Mouse (Mus musculus) cerebellum, adult 2 months (tissue): ENCODE measurements around the gene Mfap3. TPM values are rescaled to one million over a fixed set of nuclear protein-coding genes. Genes with fewer than 3 reads are reported as not detected.
"Not testable (repeated sequence)": the region's sequence is repeated elsewhere in the genome, so short reads cannot be mapped to it uniquely, and the experiment has no call there.

Experiments used
- DNase-seq, 2 experiments: peaks; one replicate each; pipeline ENCODE4 v3.0.0; 2021
- H3K27ac ChIP-seq: fragments of 200-500 bp; 2 replicates; pipeline ENCODE4 v1.5.1; 2012; ENCODE audit warnings: low read length, control low read depth, inconsistent platforms; ENCODE audit not compliant: insufficient read depth
- H3K27me3 ChIP-seq: fragments of 200-500 bp; 2 replicates; pipeline ENCODE4 v1.6.1; 2012; ENCODE audit warnings: inconsistent platforms, mild to moderate bottlenecking, low read length, moderate library complexity; ENCODE audit not compliant: control insufficient read depth, insufficient read depth
- H3K4me1 ChIP-seq: fragments of 200-500 bp; 2 replicates; pipeline ENCODE4 v1.6.1; 2011; ENCODE audit warnings: low read length; ENCODE audit not compliant: control insufficient read depth, insufficient read depth
- H3K4me3 ChIP-seq: fragments of 200-500 bp; replicated peaks from 2 replicates; pipeline ENCODE3; 2011; ENCODE audit warnings: mild to moderate bottlenecking, low read depth, low read length, control low read depth; ENCODE audit not compliant: insufficient read depth
- CTCF ChIP-seq: fragments of 200-500 bp; IDR thresholded peaks from 2 replicates; pipeline ENCODE4 v1.5.1; 2011; ENCODE audit warnings: low read depth, mild to moderate bottlenecking, control low read depth, low read length, moderate library complexity, borderline replicate concordance; ENCODE audit not compliant: insufficient read depth
- POLR2A ChIP-seq: fragments of 200-500 bp; IDR thresholded peaks from 2 replicates; pipeline ENCODE4 v1.6.1; 2011; ENCODE audit warnings: low read length, control low read depth, borderline replicate concordance; ENCODE audit not compliant: insufficient read depth
- WGBS: fragments of 180-500 bp; shearing (Covaris S2); methylation state at CpG from one replicate; pipeline ENCODE4 v1.1.7; 2018; 5-methylcytosine and 5-hydroxymethylcytosine counted together
- polyA plus RNA-seq: library from polyadenylated mRNA; depleted of rRNA; stranded (reverse); fragments of >200 nt; gene quantifications from 2 replicates; pipeline ENCODE4 v1.2.3, GENCODE M21; 2012

Gene Mfap3
- polyA plus RNA-seq, 1 experiment: 17.3 TPM

DNA sequence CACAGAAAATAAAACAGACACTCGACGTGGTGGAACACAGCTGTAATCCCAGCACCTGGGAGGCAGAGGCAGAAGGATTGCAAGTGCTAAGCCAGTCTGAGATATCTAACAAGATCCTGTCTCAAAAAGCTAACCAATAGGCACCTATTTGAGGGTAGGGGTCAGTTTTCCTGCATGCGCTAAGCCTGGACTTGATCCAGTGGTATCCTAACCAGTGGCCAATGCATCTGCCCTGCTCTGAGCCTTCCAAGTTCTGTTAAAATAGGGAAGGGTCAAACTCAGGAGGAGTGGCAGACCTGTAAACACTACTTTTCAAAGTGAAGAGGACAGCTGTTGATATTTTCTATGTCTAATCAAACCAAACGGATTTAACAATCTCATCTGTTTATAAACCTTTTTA lies 13.8 kb downstream of the Mfap3 start:
- no peak for DNase-seq
- H3K27ac ChIP-seq: no peak overlapping the region
- H3K4me1 ChIP-seq: 0 out of 2 replicates have a peak, but pooled peaks cover 4% of the 10 kb centered on the region
- no peak overlapping the region for H3K4me3 ChIP-seq
- no peak for TF ChIP-seq CTCF
- TF ChIP-seq POLR2A: no peak
- H3K27me3 ChIP-seq: no peaks in the 10 kb centered on the region
- WGBS: 83% methylated on average over 4 of the region's 4 CpGs

DNA sequence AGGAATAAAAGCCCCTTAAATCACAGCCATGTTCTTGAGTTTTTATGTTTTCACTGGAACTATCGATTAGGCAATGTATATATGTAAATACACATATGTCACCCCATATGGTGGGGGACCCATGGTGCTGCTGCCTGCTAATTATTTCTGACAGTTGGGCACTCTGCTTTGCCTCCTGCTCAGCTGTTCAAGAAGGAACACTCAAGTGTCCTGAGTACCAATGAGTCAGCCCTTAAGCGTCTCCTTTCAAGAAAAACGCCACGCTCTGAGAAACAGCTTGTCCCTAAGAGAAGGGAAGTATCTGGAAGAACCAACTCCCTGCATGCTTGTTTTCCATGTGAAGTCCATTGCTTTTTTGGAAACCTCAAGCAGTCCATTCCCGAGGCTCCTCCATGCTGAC lies 17.4 kb downstream of the Mfap3 start:
- no peak overlapping the region for H3K4me3 ChIP-seq
- DNase-seq: no peak
- no peak overlapping the region for H3K27ac ChIP-seq
- H3K4me1 ChIP-seq: 0 out of 2 replicates have a peak, but pooled peaks cover 4% of the 10 kb centered on the region
- WGBS: 78% methylated on average over 5 of the region's 5 CpGs
- no peaks in the 10 kb centered on the region for H3K27me3 ChIP-seq
- TF ChIP-seq CTCF (no peak), POLR2A (no peak)

DNA sequence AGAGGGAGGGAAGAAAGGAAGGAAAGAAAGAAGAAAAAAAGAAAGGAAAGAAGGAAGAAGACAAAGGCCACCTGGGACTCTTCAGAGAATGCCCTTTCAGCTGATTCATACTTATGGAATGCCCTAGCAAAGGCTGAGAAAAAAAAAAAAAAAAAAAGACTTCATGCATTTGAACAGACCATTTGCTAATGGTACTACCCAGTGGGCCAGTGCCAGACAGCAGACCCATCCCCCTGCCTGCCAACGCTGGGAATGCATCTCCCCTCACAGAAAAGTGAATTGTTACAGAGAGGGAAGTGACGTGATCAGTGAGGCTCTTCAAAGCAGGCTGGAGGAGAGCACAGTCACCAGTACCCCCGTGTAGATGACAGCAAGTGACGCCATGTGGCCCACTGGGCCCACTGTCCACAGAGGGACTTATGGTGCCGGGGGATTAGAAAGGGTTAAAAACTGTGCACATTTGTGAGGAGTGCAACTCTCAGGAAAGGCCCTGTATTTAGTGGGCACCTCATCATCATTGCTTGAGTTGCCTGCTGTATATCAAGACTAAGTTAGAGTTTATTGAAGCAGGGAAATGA lies 21.5 kb downstream of the Mfap3 start:
- Histone ChIP-seq H3K27me3 (no peaks in the 10 kb centered on the region), H3K4me3 (no peak overlapping the region), H3K27ac (no peak overlapping the region), H3K4me1 (no peaks in the 10 kb centered on the region)
- no peak for DNase-seq
- TF ChIP-seq POLR2A (no peak), CTCF (no peak)
- WGBS: 65% methylated on average over 5 of the region's 5 CpGs

DNA sequence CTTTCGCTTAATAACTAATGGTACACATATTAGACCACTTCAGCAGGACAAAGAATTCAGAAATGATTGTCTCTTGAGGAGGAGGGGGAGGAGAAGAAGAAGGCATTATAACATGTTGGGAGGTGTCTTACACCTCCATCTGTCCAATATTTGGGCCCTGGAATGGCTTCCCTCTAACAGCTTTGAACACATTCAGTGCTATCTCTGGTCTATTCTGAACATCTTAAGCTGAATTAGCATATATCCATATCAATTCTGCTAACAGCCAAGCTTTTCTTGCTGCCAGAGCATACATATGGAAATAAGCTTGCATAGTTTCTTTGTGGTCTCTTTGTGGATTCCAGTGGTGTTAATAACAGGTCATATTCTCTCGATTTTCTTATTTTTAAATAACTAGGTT lies 22.2 kb downstream of the Mfap3 start:
- DNase-seq: no peak
- no peak overlapping the region for H3K4me3 ChIP-seq
- TF ChIP-seq CTCF: no peak
- TF ChIP-seq POLR2A: no peak
- WGBS: 85% methylated on average over 2 of the region's 2 CpGs
- H3K4me1 ChIP-seq: no peaks in the 10 kb centered on the region
- no peaks in the 10 kb centered on the region for H3K27me3 ChIP-seq
- H3K27ac ChIP-seq: no peak overlapping the region

DNA sequence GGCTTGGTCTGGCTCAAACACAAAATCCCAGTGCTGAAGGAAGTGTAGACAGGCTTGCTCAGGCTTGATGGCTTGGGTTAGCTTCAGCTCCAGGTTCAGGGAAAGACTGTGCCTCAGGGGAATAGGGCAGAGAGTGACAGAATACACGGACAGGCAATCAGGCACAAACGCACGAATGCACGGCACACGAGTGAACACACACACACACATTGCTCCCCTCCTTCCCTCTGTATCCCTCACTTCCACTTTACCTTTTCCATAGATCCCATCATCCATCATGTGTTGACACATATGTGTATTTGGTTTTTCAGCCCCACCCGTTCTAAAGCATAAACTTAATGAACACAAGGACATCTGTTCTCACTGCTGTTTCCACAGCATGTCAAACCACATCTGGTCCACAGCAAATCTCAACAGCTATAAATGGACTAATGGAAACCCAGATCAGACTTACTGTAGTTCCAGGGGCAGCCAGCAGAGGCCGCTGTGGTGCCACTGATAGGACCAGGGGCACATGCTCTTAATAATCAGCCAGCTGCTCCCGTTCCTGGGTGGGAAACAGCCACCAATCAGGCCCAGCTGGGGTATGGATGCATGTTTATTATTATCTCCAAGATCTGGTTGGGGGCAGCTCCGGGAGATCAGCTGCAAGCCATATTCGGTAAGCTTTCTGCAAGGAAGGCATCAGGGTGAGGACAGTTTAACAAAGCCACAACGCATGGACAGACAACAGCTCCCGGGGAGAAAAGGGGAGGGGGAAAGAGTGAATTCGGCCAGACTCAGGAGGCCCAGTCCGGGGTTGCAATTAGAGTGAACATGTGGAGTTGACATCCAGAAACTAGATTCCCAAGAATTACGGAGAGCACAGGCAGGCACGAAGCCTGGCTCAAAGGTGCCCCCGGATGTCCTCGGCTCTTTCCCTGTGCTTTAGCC lies 30.4 kb downstream of the Mfap3 start:
- WGBS: 25% methylated on average over 18 of the region's 18 CpGs
- no peaks in the 10 kb centered on the region for H3K4me1 ChIP-seq
- H3K27ac ChIP-seq: no peak overlapping the region
- TF ChIP-seq POLR2A (no peak), CTCF (peak; percentile 92)
- peak; percentile 46 to 75 for DNase-seq
- peaks cover 1% of the 10 kb centered on the region; the same call in 1 of the 2 replicates for H3K27me3 ChIP-seq
- no peak overlapping the region for H3K4me3 ChIP-seq

GRCm38 (mm10) chr11:57550230-57550629 lies 31.8 kb downstream of the Mfap3 start:
- Histone ChIP-seq H3K4me3 (no peak overlapping the region), H3K27ac (no peak overlapping the region), H3K27me3 (peaks cover 1% of the 10 kb centered on the region; the same call in 1 of the 2 replicates), H3K4me1 (no peaks in the 10 kb centered on the region)
- no peak for DNase-seq
- TF ChIP-seq CTCF (no peak), POLR2A (no peak)
- 98% methylated on average over 2 of the region's 2 CpGs for WGBS

DNA sequence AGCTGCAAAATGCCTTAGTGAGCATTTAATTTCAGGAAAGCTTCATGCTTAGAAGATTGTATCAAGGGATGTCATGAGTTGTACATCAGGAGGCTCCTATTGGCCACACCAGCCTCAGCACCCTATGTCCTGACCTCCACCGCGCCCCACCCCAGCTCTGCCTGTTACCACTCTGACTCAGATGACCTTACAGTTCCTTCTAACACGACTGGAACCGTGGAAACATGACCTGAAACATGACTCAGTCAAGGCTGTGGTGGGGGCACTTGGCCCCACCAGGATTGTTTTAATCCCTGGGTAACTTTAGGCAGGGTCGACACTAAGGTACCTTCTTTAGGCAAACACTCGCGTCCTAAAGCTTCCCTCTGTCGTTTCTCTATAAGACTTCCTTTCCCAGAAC lies 32.6 kb downstream of the Mfap3 start:
- Histone ChIP-seq H3K27me3 (peaks cover 1% of the 10 kb centered on the region; the same call in 1 of the 2 replicates), H3K4me1 (no peaks in the 10 kb centered on the region), H3K27ac (no peak overlapping the region), H3K4me3 (no peak overlapping the region)
- TF ChIP-seq POLR2A: no peak
- DNase-seq: no peak
- WGBS: 90% methylated on average over 8 of the region's 8 CpGs

- Histone ChIP-seq H3K27ac (no peak overlapping the region), H3K4me1 (no peaks in the 10 kb centered on the region), H3K27me3 (peaks cover 1% of the 10 kb centered on the region; the same call in 1 of the 2 replicates), H3K4me3 (no peak overlapping the region)
- no peak for TF ChIP-seq CTCF
- 56% methylated on average over 9 of the region's 9 CpGs for WGBS
- no peak for DNase-seq
Observed at GRCm38 (mm10) chr11:57553015-57553780, 34.7 kb downstream of the Mfap3 start.

GRCm38 (mm10) chr11:57557936-57558335 lies 39.5 kb downstream of the Mfap3 start:
- H3K4me1 ChIP-seq, H3K27me3 ChIP-seq, H3K4me3 ChIP-seq, DNase-seq, H3K27ac ChIP-seq: not testable (repeated sequence)
- WGBS: 93% methylated on average over 9 of the region's 10 CpGs
